Mouse (Mus musculus): Measurements from ENCODE around the gene Kcne4. TPM values are rescaled to one million over a fixed set of nuclear protein-coding genes. Genes with fewer than 3 reads are reported as not detected.

The Kcne4 gene
- total RNA-seq, 2 experiments from 2014 or later, result not detected

GRCm38 (mm10) chr1:78854306-78854705 lies 37.7 kb downstream of the Kcne4 start:
- ATAC-seq (replicated peaks; ENCODE audit: poor library complexity), result no peak

- no peak for ATAC-seq (replicated peaks; ENCODE audit: poor library complexity)
Measured at GRCm38 (mm10) chr1:78859573-78859972, 43.0 kb downstream of the Kcne4 start.

GRCm38 (mm10) chr1:78860056-78860455 lies 43.5 kb downstream of the Kcne4 start:
- no peak for ATAC-seq (replicated peaks; ENCODE audit: poor library complexity)

GRCm38 (mm10) chr1:78862281-78862680 lies 45.7 kb downstream of the Kcne4 start:
- no peak for ATAC-seq (replicated peaks; ENCODE audit: poor library complexity)

- no peak for ATAC-seq (replicated peaks; ENCODE audit: poor library complexity)
Measured at GRCm38 (mm10) chr1:78863833-78864232, 47.3 kb downstream of the Kcne4 start.

GRCm38 (mm10) chr1:78864351-78864750 lies 47.8 kb downstream of the Kcne4 start:
- ATAC-seq (replicated peaks; ENCODE audit: poor library complexity), result no peak

- no peak for ATAC-seq (replicated peaks; ENCODE audit: poor library complexity)
Measured at GRCm38 (mm10) chr1:78864799-78865346, 48.3 kb downstream of the Kcne4 start.

- ATAC-seq (replicated peaks; ENCODE audit: poor library complexity), result no peak
Measured at GRCm38 (mm10) chr1:78865991-78866390, 49.4 kb downstream of the Kcne4 start.

GRCm38 (mm10) chr1:78866455-78866854 lies 49.9 kb downstream of the Kcne4 start:
- ATAC-seq (replicated peaks; ENCODE audit: poor library complexity), result no peak

Other genes with a start within 250 kb of the Kcne4 start
- 11.1 and 14.2 TPM in 2 replicates for gene Acsl3, start 158.9 kb upstream of the Kcne4 start, total RNA-seq (2015)
- 37.3 and 55.9 TPM in 2 replicates for gene Acsl3, start 158.9 kb upstream of the Kcne4 start, total RNA-seq (2017)
- gene Utp14b, start 158.7 kb upstream of the Kcne4 start, total RNA-seq (2015), result 6.2 and 7.3 TPM in 2 replicates
- gene Utp14b, start 158.7 kb upstream of the Kcne4 start, total RNA-seq (2017), result 10.3 and 12.8 TPM in 2 replicates

Data from megakaryocyte progenitor cell, adult 5-6 weeks (primary cell).